Mouse (Mus musculus): ENCODE results near the gene Ly6g6e. TPM values are rescaled to one million over a fixed set of nuclear protein-coding genes. Genes with fewer than 3 reads are reported as not detected.

Ly6g6e gene
- total and polyA plus RNA-seq, 2 experiments from 2014 or later, result 0.38 to 2.9 TPM

DNA sequence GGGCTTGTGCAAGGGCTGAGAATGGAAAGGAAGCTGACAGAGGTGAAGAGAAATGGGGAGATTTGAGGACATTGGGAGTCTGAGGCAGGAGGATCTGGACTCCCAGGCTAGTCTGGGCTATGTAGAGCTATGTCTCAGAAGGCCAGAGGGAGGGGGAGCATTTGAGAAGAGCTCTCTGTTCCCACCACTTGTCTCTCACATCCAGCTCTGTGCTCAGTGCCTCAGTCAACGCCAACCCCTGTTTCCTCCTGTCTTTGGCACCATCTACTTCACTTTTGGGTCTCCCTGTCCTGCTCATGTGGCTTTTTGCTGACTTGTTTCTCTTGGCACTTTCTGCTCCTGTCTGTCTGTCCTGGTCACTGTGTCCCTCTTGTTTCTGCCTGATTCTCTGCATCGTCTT lies 583 bp downstream of the Ly6g6e start:
- no peak for TF ChIP-seq CTCF (IDR thresholded peaks at IDR 0.05; ENCODE audit: low read depth)
- H3K9ac ChIP-seq, result 0 out of 2 replicates have a peak overlapping the region, but pooled peaks have one; percentile 40

DNA sequence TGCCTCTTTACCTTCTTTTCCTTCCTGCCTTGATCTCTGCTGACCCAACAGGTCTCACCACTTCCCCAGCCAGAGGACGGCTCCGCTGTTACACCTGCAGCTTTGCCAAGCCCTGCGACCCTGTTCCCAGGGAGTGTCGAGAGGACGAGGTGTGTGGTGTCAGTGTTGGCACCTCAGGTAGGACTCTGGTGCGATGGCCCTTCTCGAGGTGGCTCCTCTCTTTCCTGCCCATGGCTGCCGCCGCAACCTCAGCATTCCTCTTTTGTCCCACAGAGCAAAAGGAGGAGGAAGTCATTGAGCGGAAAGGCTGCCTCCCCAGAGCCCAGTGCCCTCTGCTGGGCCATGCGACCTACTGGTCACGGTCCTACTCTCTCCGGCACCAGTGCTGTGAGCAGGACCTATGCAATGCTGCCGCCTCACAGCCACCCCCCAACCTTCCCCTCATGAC lies 1.1 kb downstream of the Ly6g6e start, which contains the start of gene Ly6g6d:
TSS of gene Ly6g6d (minus strand) at position 280 of the 448 bp plus-strand sequence.
- Histone ChIP-seq H3K4me3 (ENCODE audit: low read depth, low read length) (no peak within 1 kb of the TSS; the same call in 1 of the 2 replicates), H3K27ac (ENCODE audit: low read depth, low read length) (peak within 1 kb of the TSS; percentile 57; the same call in 1 of the 2 replicates), H3K4me2 (ENCODE audit: low read depth) (peak within 1 kb of the TSS; percentile 41), H3K4me1 (ENCODE audit: insufficient read depth) (0 out of 2 replicates have a peak, but pooled peaks cover 5% of the 10 kb centered on the region), H3K9me3 (ENCODE audit: low read length) (no peaks in the 10 kb centered on the region), H3K27me3 (ENCODE audit: insufficient read depth, low read length) (no peaks in the 10 kb centered on the region), H3K36me3 (ENCODE audit: insufficient read depth) (no peaks in the 10 kb centered on the region), H3K9ac (peak within 1 kb of the TSS; percentile 40; the same call in 1 of the 2 replicates)
- no peak for DNase-seq
- TF ChIP-seq CTCF (IDR thresholded peaks at IDR 0.05; ENCODE audit: low read depth), result peak; percentile 52
- peak; percentile 26; the same call in 1 of the 2 replicates for ATAC-seq
- 16% methylated on average over 14 of the region's 14 CpGs for WGBS

More for the DNA sequence above, 583 bp downstream of the Ly6g6e start:
- no peak overlapping the region for H3K4me3 ChIP-seq (ENCODE audit: low read depth, low read length)
- H3K4me1 ChIP-seq (ENCODE audit: insufficient read depth), result 0 out of 2 replicates have a peak, but pooled peaks cover 5% of the 10 kb centered on the region
- DNase-seq (no peak), ATAC-seq (peak; percentile 51)
- no peaks in the 10 kb centered on the region for H3K36me3 ChIP-seq (ENCODE audit: insufficient read depth)
- H3K9me3 ChIP-seq (ENCODE audit: low read length), result no peaks in the 10 kb centered on the region
- 0 out of 2 replicates have a peak overlapping the region, but pooled peaks have one; percentile 57 for H3K27ac ChIP-seq (ENCODE audit: low read depth, low read length)
- peak overlapping the region; percentile 41 for H3K4me2 ChIP-seq (ENCODE audit: low read depth)
- no peaks in the 10 kb centered on the region for H3K27me3 ChIP-seq (ENCODE audit: insufficient read depth, low read length)
- 27% methylated on average over 2 of the region's 2 CpGs for WGBS

DNA sequence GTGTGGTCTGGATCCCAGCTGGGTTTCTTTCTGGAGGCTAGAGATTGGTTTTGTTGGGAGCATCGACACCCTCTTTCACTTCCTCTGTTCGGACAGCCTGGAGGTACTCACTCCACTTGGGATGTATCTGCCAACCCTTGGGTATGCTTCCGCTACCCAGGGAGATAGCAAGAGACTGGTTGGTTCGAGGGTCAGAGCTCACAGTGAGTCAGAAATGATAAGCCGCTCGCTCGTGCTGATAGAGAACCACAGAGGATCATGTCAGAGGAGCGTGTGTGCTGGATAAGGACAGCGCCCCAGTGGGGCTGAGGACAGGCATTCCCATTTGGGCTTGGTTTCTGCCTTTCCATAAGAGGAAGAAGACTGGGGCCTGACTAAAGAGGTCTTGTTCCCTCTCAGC lies 3.1 kb downstream of the Ly6g6e start:
- H3K27ac ChIP-seq (ENCODE audit: low read depth, low read length), result no peak overlapping the region
- no peak overlapping the region for H3K4me3 ChIP-seq (ENCODE audit: low read depth, low read length)
- H3K36me3 ChIP-seq (ENCODE audit: insufficient read depth), result no peaks in the 10 kb centered on the region
- no peaks in the 10 kb centered on the region for H3K27me3 ChIP-seq (ENCODE audit: insufficient read depth, low read length)
- H3K9me3 ChIP-seq (ENCODE audit: low read length), result no peaks in the 10 kb centered on the region
- H3K4me1 ChIP-seq (ENCODE audit: insufficient read depth), result 0 out of 2 replicates have a peak, but pooled peaks cover 5% of the 10 kb centered on the region
- H3K4me2 ChIP-seq (ENCODE audit: low read depth), result no peak overlapping the region
- TF ChIP-seq CTCF (IDR thresholded peaks at IDR 0.05; ENCODE audit: low read depth), result no peak
- WGBS, result 73% methylated on average over 9 of the region's 9 CpGs
- DNase-seq (no peak), ATAC-seq (no peak)
- H3K9ac ChIP-seq, result no peak overlapping the region

DNA sequence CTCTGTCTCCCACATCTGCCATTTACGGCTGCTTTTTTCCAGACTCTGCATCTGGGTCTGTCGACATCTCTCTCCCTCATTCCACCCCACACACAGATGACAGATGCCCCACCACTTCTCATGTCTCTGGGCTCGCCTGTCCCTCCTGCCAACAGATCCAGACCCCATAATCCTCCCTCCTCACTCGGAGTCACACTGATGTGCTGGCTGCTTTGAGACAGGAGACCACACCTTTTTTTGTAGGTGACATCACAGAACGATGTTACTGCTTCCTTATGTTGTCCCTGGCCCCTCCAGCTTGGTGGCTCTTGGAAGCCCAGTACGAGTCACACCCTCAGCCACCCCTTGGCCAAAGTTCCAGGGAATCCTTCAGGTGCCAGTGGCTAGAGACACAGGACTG lies 3.5 kb downstream of the Ly6g6e start:
- H3K36me3 ChIP-seq (ENCODE audit: insufficient read depth), result no peaks in the 10 kb centered on the region
- no peaks in the 10 kb centered on the region for H3K27me3 ChIP-seq (ENCODE audit: insufficient read depth, low read length)
- no peak for TF ChIP-seq CTCF (IDR thresholded peaks at IDR 0.05; ENCODE audit: low read depth)
- ATAC-seq (no peak), DNase-seq (no peak)
- H3K4me2 ChIP-seq (ENCODE audit: low read depth), result no peak overlapping the region
- H3K9me3 ChIP-seq (ENCODE audit: low read length), result no peaks in the 10 kb centered on the region
- 58% methylated on average over 6 of the region's 6 CpGs for WGBS
- 0 out of 2 replicates have a peak, but pooled peaks cover 5% of the 10 kb centered on the region for H3K4me1 ChIP-seq (ENCODE audit: insufficient read depth)
- no peak overlapping the region for H3K9ac ChIP-seq
- no peak overlapping the region for H3K27ac ChIP-seq (ENCODE audit: low read depth, low read length)
- H3K4me3 ChIP-seq (ENCODE audit: low read depth, low read length), result no peak overlapping the region

DNA sequence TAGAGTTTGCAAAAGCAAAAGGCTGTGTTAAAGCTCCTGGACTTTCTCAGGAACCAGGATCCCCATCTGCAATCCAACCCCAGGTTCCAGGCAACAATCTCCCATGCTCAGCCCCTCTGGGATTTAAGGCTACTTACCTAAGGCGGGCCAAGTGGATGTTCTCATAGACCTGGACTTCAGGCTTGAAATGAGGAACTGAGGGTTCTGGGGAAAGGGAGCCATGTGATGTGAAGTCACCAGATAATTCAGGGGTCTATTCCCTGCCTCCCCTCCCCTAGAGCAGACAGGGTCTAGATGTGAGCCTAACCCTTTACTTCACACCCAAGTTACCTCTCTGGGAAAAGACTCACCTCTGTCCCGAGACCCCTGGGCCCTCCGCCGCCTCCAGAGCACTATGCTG lies 4.0 kb downstream of the Ly6g6e start:
- Histone ChIP-seq H3K9ac (no peak overlapping the region), H3K36me3 (ENCODE audit: insufficient read depth) (no peaks in the 10 kb centered on the region), H3K27me3 (ENCODE audit: insufficient read depth, low read length) (no peaks in the 10 kb centered on the region), H3K4me3 (ENCODE audit: low read depth, low read length) (no peak overlapping the region), H3K9me3 (ENCODE audit: low read length) (no peaks in the 10 kb centered on the region), H3K4me2 (ENCODE audit: low read depth) (no peak overlapping the region), H3K4me1 (ENCODE audit: insufficient read depth) (0 out of 2 replicates have a peak, but pooled peaks cover 5% of the 10 kb centered on the region), H3K27ac (ENCODE audit: low read depth, low read length) (no peak overlapping the region)
- TF ChIP-seq CTCF (IDR thresholded peaks at IDR 0.05; ENCODE audit: low read depth), result no peak
- no peak for DNase-seq
- ATAC-seq, result no peak
- WGBS, result 93% methylated on average over 4 of the region's 4 CpGs

DNA sequence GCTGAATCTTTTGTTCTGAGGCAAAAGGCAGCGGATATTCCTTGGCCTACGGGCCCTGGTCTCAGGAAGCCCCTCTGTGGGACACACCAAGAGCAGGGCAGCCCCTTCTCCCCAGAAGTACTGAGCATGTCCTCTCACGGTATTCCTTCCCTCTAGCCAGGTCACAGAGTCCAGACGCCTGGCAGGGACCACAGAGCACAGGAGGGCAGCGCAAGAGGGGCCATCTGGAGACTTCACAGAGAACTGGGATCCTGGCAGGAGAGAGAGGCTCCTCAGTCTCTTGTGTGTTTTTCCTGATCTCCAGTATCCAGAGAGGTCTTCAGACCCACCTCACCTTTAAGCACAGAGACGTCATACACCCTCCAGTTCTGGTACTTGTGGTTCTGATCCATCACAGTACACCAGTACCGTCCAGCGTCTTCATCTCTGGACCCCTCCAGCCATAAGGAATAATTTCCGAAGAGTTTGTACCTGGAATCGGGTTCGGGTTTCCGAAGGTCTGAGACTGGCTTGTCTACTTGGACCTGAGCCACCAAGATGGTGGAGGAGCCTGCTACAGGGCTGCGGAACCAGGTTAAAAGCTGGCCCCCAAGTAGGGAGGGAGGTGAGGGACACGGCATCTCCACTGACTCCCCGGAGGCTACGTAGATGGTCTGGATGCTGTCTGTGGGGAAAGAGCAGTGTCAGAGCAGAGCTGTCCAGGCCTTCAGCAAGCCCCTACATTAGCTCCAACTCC lies 6.3 kb downstream of the Ly6g6e start:
- no peak for ATAC-seq
- no peak overlapping the region for H3K4me2 ChIP-seq (ENCODE audit: low read depth)
- H3K9me3 ChIP-seq (ENCODE audit: low read length), result no peaks in the 10 kb centered on the region
- 0 out of 2 replicates have a peak, but pooled peaks cover 2% of the 10 kb centered on the region for H3K4me1 ChIP-seq (ENCODE audit: insufficient read depth)
- WGBS, result 88% methylated on average over 16 of the region's 16 CpGs
- H3K27me3 ChIP-seq (ENCODE audit: insufficient read depth, low read length), result no peaks in the 10 kb centered on the region
- DNase-seq, result no peak
- no peaks in the 10 kb centered on the region for H3K36me3 ChIP-seq (ENCODE audit: insufficient read depth)
- no peak overlapping the region for H3K27ac ChIP-seq (ENCODE audit: low read depth, low read length)
- no peak overlapping the region for H3K9ac ChIP-seq
- H3K4me3 ChIP-seq (ENCODE audit: low read depth, low read length), result no peak overlapping the region
- TF ChIP-seq CTCF (IDR thresholded peaks at IDR 0.05; ENCODE audit: low read depth), result no peak

DNA sequence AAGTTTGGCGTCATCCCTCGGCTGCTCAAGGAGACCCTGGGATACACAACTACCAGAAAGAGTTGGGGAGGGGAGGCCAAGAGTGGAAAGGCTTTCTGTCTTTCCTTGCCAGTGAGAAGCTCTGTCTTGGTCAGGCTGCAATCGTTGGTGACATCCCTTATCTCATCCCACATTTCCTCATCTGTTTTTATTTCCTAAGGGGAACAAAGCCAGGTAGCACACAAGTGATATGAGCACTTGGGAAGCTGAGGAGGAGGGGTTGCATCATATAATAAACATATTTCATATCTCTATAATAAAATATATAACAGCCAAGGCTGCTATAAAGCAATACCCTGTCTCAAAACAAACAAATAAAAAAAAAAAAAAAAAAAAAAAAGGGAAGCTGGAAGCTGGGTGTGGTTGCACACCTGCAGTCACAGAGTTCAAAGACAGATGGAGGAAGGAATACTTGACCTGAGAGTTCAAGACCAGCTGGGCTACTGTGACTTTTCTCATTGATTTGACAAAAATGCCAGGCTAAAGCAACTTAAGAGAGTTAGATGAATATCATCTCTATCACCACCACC lies 7.3 kb downstream of the Ly6g6e start:
- no peak for TF ChIP-seq CTCF (IDR thresholded peaks at IDR 0.05; ENCODE audit: low read depth)
- H3K27me3 ChIP-seq (ENCODE audit: insufficient read depth, low read length), result no peaks in the 10 kb centered on the region
- no peaks in the 10 kb centered on the region for H3K4me1 ChIP-seq (ENCODE audit: insufficient read depth)
- no peak overlapping the region for H3K4me2 ChIP-seq (ENCODE audit: low read depth)
- WGBS, result 82% methylated on average over 3 of the region's 3 CpGs
- no peak overlapping the region for H3K4me3 ChIP-seq (ENCODE audit: low read depth, low read length)
- DNase-seq, result no peak
- no peak overlapping the region for H3K9ac ChIP-seq
- no peaks in the 10 kb centered on the region for H3K36me3 ChIP-seq (ENCODE audit: insufficient read depth)
- ATAC-seq, result no peak
- H3K27ac ChIP-seq (ENCODE audit: low read depth, low read length), result no peak overlapping the region
- H3K9me3 ChIP-seq (ENCODE audit: low read length), result no peaks in the 10 kb centered on the region
